21 mouse cellular contexts compared by ENCODE assay signal in genomic region chr10:117917870-117918269, GRCm38 (mm10).
DNase-seq lines count a peak whose midpoint lies in the region; ATAC-seq lines count a peak whose summit lies in the region.
"Had no signal": no experiment of that assay in that cellular context is flagged by ENCODE, and none has a peak within 500 bp of the region (broad histone marks: within the 10 kb centered on the region; RNA-seq: fewer than 3 reads in every experiment).

No protein-coding gene starts in this region.

- DNase-seq in CD4-positive helper T cell, adult 2 months (ENCODE audit: low read depth, low spot score) = peak; percentile 60
- peak; percentile 55 for DNase-seq in CD4-positive, CD25-positive, alpha-beta regulatory T cell, adult 2 months (ENCODE audit: low read depth, low spot score)
- peak; percentile 67 for DNase-seq in naive thymus-derived CD4-positive, alpha-beta T cell, adult 2 months (ENCODE audit: low read depth)
- DNase-seq in frontal cortex, postnatal 10 days (ENCODE audit: low spot score in 2 of 2) = no peak
- no peak for DNase-seq in heart, postnatal 25 days (ENCODE audit: low spot score)
- DNase-seq in kidney, adult 18-20 months = no peak
- no peak for DNase-seq in cerebellum, postnatal 10 days
- DNase-seq: adrenal gland, postnatal 14 days; B cell, adult 2 months; cerebellum, adult 11 months; cerebellum, adult 9-10 months; embryo, embryonic 11 days; heart, postnatal 10 days; kidney, postnatal 14 days; lung, adult 18-20 months; right cerebral cortex, postnatal 4 days had no signal

- intact Hi-C loops in heart, postnatal 25 days (cut with DNase I) = no loop called here

- peak; percentile 34 for ATAC-seq in activated CD4-positive, CD25-positive, alpha-beta regulatory T cell, adult 4 months
- ATAC-seq: forebrain, embryonic 16.5 days; hindbrain, embryonic 16.5 days; lung, postnatal 0 days; midbrain, embryonic 15.5 days had no signal

Comparison
In these comparisons a context has a peak if more than half of its experiments do, and no peak if none do; other contexts are left out.
1. DNase-seq: peak in CD4-positive helper T cell, adult 2 months (single experiment), CD4-positive, CD25-positive, alpha-beta regulatory T cell, adult 2 months (single experiment) and naive thymus-derived CD4-positive, alpha-beta T cell, adult 2 months (single experiment); none in frontal cortex, postnatal 10 days (0 of 2), heart, postnatal 25 days (single experiment), kidney, adult 18-20 months (single experiment) and cerebellum, postnatal 10 days (0 of 2).